Mouse (Mus musculus) lung, postnatal 36 days (tissue): ENCODE measurements around the gene Dmbx1.

Experiments used
- DNase-seq: peaks from one replicate; pipeline ENCODE4 v3.0.0; 2022; ENCODE audit warnings: mixed read lengths

Gene Dmbx1

GRCm38 (mm10) chr4:115939295-115940102 lies at the start of gene Dmbx1:
TSS of gene Dmbx1 (minus strand) at chr4:115939926.
- peak; percentile 23 for DNase-seq

DNA sequence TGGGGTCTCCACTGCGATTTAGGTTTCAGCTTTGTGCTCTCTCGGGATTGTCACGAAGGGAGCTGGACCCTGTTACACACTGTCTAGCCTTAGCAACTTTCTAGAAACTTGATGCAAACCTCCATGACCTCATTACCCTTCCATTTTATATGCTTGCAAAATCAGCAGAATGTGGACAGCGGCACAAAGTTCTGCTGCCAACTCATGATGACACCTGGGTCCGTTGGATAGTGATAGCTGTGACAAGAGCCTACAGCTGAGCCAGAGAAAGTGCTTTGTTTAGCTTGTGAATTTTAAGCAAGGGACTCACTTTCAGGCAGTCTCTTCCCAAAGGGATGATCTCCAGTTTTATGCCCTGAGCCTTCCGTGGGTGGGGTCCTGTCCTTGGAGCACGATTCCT lies 49.7 kb upstream of the Dmbx1 start:
- no peak for DNase-seq

- no peak for DNase-seq
Observed at GRCm38 (mm10) chr4:115987858-115988530, 48.3 kb upstream of the Dmbx1 start.

DNA sequence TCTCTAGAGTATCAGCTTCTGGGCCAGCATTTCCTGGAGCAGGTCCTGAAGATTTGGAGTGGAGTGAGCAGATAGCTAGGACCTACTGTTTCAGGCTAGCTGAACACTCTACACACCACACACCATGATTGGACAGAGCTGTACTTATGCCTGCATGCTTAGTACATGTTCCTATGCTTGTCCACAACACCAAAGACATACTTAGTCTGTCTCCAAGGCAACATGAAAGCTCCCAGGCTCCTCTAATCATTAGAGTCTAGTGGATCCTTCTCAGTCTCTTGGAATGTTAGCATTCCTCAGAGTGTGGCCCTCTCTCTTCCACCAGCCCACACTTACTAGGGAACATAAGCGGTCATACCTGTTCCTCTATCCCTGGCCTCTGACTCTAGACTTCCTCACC lies 47.7 kb upstream of the Dmbx1 start:
- DNase-seq, result no peak

- peak; percentile 44 for DNase-seq
Observed at GRCm38 (mm10) chr4:115984967-115985366, 45.2 kb upstream of the Dmbx1 start.

- DNase-seq, result peak; percentile 92
Observed at GRCm38 (mm10) chr4:115984111-115984510, 44.4 kb upstream of the Dmbx1 start.

- peak; percentile 84 for DNase-seq
Observed at GRCm38 (mm10) chr4:115980676-115981075, 41.0 kb upstream of the Dmbx1 start.

GRCm38 (mm10) chr4:115979437-115979836 lies 39.7 kb upstream of the Dmbx1 start:
- DNase-seq, result no peak

DNA sequence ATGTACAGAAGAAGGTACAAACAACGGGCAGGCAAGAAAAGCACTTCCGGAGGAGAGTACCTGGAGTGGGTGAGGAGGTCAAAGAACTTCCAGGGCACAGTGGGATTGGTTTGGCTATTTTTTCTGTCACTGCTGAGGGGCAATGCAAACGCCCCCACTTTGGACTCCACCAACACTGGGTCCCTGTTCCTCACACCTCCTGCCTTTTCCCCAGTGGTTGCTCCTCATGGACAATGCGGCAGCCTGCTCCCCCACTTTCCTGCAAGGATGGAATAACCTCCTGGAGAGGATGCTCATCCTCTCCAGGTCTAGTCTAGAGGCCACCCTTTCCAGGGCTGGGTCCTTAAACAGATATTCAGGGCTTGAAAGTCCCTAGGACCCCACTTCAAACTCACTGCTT lies 39.2 kb upstream of the Dmbx1 start:
- DNase-seq, result no peak

GRCm38 (mm10) chr4:115972543-115972942 lies 32.8 kb upstream of the Dmbx1 start:
- no peak for DNase-seq

- DNase-seq, result peak; percentile 19
Observed at GRCm38 (mm10) chr4:115964446-115964845, 24.7 kb upstream of the Dmbx1 start.

- no peak for DNase-seq
Observed at GRCm38 (mm10) chr4:115963751-115964150, 24.0 kb upstream of the Dmbx1 start.

- DNase-seq, result peak; percentile 41
Observed at GRCm38 (mm10) chr4:115962671-115963412, 23.1 kb upstream of the Dmbx1 start.

GRCm38 (mm10) chr4:115961991-115962390 lies 22.3 kb upstream of the Dmbx1 start:
- DNase-seq, result no peak

DNA sequence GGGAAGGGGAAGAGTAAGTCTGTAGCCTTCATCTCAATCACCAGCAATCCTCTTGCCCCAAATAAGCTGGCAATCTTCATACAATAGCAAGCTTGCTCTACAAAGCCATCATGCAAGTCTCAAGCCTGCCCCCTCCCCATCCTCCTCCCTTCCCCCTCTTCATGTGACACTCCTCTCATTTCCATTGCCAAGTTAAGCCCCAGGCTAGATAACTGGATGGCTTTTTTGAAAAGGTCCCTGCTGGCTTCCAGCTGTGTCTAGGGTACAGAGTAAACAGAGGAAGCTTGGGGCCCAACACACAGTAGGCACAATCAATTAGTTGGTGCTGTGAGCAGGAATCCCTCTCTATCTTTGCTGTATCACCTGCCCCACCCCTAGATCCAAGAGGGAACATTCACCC lies 19.8 kb upstream of the Dmbx1 start:
- no peak for DNase-seq

DNA sequence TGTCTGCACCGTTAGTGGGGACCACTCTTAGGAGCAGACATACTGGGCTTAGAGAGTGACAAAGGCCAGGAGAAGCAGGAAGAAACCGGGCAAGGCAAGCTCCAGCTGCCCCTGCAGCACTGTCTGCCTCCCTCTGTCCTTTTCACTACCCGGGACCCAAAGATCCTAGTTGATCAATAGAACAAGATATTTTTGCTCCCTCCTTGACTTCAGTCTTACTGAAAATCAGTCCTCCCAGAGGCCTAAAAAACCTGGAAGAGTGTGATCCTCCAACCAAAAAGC lies 15.7 kb upstream of the Dmbx1 start:
- no peak for DNase-seq

GRCm38 (mm10) chr4:115954656-115955493 lies 15.1 kb upstream of the Dmbx1 start:
- no peak for DNase-seq

- no peak for DNase-seq
Observed at GRCm38 (mm10) chr4:115953559-115953958, 13.8 kb upstream of the Dmbx1 start.

GRCm38 (mm10) chr4:115952758-115953157 lies 13.0 kb upstream of the Dmbx1 start:
- DNase-seq, result peak; percentile 60

GRCm38 (mm10) chr4:115943669-115944314 lies 4.1 kb upstream of the Dmbx1 start:
- no peak for DNase-seq

DNA sequence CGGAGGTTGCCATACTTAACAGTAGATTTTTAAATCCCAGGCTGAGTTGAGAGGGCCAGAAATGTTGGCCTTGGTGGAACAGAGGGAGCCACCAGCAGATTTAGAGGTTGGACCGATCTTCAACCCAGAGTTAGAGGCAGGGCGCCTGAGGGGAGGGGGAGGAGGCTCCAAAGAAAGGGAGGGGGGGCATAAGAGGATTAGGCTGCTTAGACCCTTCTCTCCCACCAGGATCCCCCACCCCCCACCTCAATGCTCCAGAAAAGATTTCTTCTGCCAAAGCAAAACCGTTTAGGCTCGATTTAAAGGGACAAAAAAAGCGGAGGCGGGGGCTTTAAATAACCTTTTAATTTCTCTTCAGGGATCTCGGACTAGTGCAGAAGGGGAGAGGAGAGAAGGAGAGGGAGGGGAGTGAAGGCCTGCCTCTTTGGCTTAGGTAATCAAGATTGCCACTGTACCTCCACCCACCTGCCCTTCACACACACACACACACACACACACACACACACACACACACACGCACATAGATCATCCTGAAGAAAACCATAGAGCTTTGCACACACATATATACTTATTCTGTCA lies 1.6 kb upstream of the Dmbx1 start:
- DNase-seq, result no peak

DNA sequence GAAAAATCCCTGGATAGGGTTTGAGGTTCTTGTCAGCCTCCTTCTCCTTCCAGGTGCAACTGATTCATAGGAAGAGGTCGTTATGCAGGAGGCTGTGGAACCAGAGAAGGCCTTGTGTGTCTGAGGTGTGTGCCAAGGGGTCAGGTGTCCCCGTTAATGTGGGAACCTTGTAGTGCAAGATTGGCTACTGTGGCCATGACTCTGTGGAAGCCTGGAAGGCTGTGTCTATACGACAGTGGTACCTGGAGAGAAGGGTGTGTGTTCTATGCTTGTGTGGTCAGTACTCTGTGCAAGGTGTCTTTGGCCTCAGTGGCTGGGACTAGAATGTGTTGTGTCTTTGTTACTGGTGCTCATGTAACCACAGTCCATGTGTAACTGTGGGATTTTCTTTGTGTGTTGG lies 955 bp upstream of the Dmbx1 start:
- DNase-seq, result no peak
